Mouse (Mus musculus): ENCODE data around the gene Ghrh. TPM values are rescaled to one million over a fixed set of nuclear protein-coding genes. Genes with fewer than 3 reads are reported as not detected.

Ghrh gene
- polyA plus RNA-seq, 1 experiment: not detected

DNA sequence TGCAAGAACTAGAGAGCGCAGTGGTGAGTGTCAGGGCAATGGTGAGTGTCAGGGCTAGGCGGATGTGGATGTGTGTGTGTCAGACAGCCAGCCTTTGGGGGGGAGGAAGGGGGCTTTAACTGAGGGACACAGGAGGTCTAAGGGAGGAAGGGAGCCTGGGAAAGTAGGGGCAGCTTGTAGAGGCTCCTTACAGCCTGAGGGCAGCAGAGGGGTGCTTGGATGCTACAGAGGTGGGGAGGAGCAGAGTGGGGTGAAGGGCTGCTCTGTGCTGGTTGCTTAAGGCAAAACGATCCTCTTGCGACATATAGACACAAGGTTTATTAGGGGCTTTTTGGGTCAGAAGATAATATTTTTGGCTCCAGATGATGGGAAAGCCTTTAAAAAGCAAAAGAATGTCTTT lies 37.5 kb upstream of the Ghrh start:
- peaks cover 1% of the 10 kb centered on the region; the same call in 1 of the 2 replicates for H3K36me3 ChIP-seq (ENCODE audit: control insufficient read depth, insufficient read depth, low read length)
- H3K27ac ChIP-seq (ENCODE audit: insufficient read depth, low read length): no peak overlapping the region
- H3K4me1 ChIP-seq (ENCODE audit: control insufficient read depth, insufficient read depth, insufficient read length): no peaks in the 10 kb centered on the region
- no peaks in the 10 kb centered on the region for H3K27me3 ChIP-seq (ENCODE audit: control insufficient read depth, insufficient read depth, low read length)
- 94% methylated on average over 4 of the region's 4 CpGs for WGBS
- TF ChIP-seq CTCF (IDR thresholded peaks at IDR 0.05; ENCODE audit: extremely low read depth, insufficient read depth, insufficient read length, insufficient replicate concordance): no peak
- no peak for TF ChIP-seq POLR2A (IDR thresholded peaks at IDR 0.05; ENCODE audit: low read depth, low read length)
- no peak for DNase-seq (ENCODE audit: low read depth in 1 of 2, low spot score in 2 of 2)
- no peak overlapping the region for H3K4me3 ChIP-seq (ENCODE audit: extremely low read depth, insufficient read depth, insufficient read length)

GRCm38 (mm10) chr2:157376995-157377394 lies 29.7 kb upstream of the Ghrh start:
- H3K27ac ChIP-seq (ENCODE audit: insufficient read depth, low read length): no peak overlapping the region
- TF ChIP-seq POLR2A (IDR thresholded peaks at IDR 0.05; ENCODE audit: low read depth, low read length) (no peak), CTCF (IDR thresholded peaks at IDR 0.05; ENCODE audit: extremely low read depth, insufficient read depth, insufficient read length, insufficient replicate concordance) (no peak)
- H3K27me3 ChIP-seq (ENCODE audit: control insufficient read depth, insufficient read depth, low read length): no peaks in the 10 kb centered on the region
- peaks cover 10% of the 10 kb centered on the region for H3K36me3 ChIP-seq (ENCODE audit: control insufficient read depth, insufficient read depth, low read length)
- no peaks in the 10 kb centered on the region; the same call in 1 of the 2 replicates for H3K4me1 ChIP-seq (ENCODE audit: control insufficient read depth, insufficient read depth, insufficient read length)
- no peak for DNase-seq (ENCODE audit: low read depth in 1 of 2, low spot score in 2 of 2)
- no peak overlapping the region for H3K4me3 ChIP-seq (ENCODE audit: extremely low read depth, insufficient read depth, insufficient read length)
- 57% methylated on average over 3 of the region's 3 CpGs for WGBS

GRCm38 (mm10) chr2:157375794-157376757 lies 28.8 kb upstream of the Ghrh start:
- WGBS: 84% methylated on average over 14 of the region's 14 CpGs
- Histone ChIP-seq H3K27me3 (ENCODE audit: control insufficient read depth, insufficient read depth, low read length) (no peaks in the 10 kb centered on the region), H3K36me3 (ENCODE audit: control insufficient read depth, insufficient read depth, low read length) (peaks cover 10% of the 10 kb centered on the region), H3K4me1 (ENCODE audit: control insufficient read depth, insufficient read depth, insufficient read length) (no peaks in the 10 kb centered on the region; the same call in 1 of the 2 replicates), H3K27ac (ENCODE audit: insufficient read depth, low read length) (no peak overlapping the region; the same call in 1 of the 2 replicates), H3K4me3 (ENCODE audit: extremely low read depth, insufficient read depth, insufficient read length) (no peak overlapping the region)
- TF ChIP-seq POLR2A (IDR thresholded peaks at IDR 0.05; ENCODE audit: low read depth, low read length) (no peak), CTCF (IDR thresholded peaks at IDR 0.05; ENCODE audit: extremely low read depth, insufficient read depth, insufficient read length, insufficient replicate concordance) (no peak)
- no peak for DNase-seq (ENCODE audit: low read depth in 1 of 2, low spot score in 2 of 2)

DNA sequence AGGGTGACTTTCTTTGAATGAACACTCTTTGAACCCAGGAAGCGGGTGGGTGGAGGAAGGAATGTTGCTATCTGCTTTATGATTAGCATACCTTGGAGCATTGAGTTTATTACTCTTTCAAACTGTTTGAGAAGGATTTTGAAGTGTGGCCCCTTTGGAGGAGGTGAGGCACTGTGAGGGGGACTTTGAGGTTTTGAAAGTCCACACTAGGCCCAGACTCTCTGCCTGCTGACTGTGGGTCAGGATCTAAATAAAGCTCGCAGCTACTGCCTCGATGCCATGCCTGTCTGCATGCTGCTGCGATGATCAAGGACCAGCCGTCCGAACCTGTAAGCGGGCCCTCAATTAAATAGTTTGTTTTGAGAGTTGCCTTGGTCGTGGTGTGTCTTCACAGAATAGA lies 27.7 kb upstream of the Ghrh start:
- no peaks in the 10 kb centered on the region for H3K27me3 ChIP-seq (ENCODE audit: control insufficient read depth, insufficient read depth, low read length)
- no peak overlapping the region for H3K27ac ChIP-seq (ENCODE audit: insufficient read depth, low read length)
- peaks cover 10% of the 10 kb centered on the region for H3K36me3 ChIP-seq (ENCODE audit: control insufficient read depth, insufficient read depth, low read length)
- no peak overlapping the region for H3K4me3 ChIP-seq (ENCODE audit: extremely low read depth, insufficient read depth, insufficient read length)
- no peak for DNase-seq (ENCODE audit: low read depth in 1 of 2, low spot score in 2 of 2)
- no peaks in the 10 kb centered on the region; the same call in 1 of the 2 replicates for H3K4me1 ChIP-seq (ENCODE audit: control insufficient read depth, insufficient read depth, insufficient read length)
- TF ChIP-seq POLR2A (IDR thresholded peaks at IDR 0.05; ENCODE audit: low read depth, low read length) (no peak), CTCF (IDR thresholded peaks at IDR 0.05; ENCODE audit: extremely low read depth, insufficient read depth, insufficient read length, insufficient replicate concordance) (no peak)
- WGBS: 89% methylated on average over 8 of the region's 8 CpGs

DNA sequence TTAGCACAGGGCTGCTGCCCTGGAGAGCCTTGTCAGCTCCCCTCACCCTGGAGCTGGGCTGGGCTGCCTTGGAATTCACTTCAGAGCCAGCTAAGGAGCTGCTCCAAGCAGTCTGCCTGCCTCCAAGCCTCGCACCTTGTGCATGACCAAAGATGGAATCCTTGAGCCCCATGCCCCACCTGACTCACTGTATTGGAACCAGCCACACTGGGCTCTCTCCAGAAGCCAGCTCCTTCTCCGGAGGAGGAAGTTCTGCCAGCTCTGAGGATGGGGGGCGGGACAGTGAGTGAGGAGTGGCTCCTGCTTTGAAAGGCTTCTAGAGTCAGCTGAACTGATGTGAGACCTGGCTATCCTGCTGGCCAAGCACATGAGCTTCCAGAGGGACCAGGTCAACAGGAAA lies 26.4 kb upstream of the Ghrh start:
- 83% methylated on average over 3 of the region's 3 CpGs for WGBS

DNA sequence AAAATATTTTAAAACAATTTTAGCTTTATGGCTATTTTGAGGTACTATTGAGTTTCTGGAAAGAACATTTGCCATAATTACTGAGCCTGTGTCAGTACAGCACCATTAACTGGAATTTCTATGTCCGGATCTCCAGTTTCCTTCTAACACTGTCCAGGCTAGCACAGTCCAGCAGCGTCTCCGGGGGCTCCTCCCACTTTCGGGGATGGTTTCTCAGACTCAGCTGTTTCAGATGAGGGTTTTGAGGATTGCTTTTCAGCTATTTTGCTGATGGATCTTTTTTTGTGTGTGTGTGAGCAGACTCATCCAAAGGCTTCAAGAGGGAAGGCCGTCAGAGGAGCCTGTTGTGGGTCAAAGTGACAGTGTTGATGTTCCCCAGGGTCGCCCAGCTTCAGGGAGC lies 24.4 kb upstream of the Ghrh start:
- TF ChIP-seq CTCF (IDR thresholded peaks at IDR 0.05; ENCODE audit: extremely low read depth, insufficient read depth, insufficient read length, insufficient replicate concordance) (no peak), POLR2A (IDR thresholded peaks at IDR 0.05; ENCODE audit: low read depth, low read length) (no peak)
- 85% methylated on average over 6 of the region's 6 CpGs for WGBS
- Histone ChIP-seq H3K4me3 (ENCODE audit: extremely low read depth, insufficient read depth, insufficient read length) (no peak overlapping the region), H3K4me1 (ENCODE audit: control insufficient read depth, insufficient read depth, insufficient read length) (peaks cover 3% of the 10 kb centered on the region), H3K36me3 (ENCODE audit: control insufficient read depth, insufficient read depth, low read length) (peaks cover 6% of the 10 kb centered on the region), H3K27me3 (ENCODE audit: control insufficient read depth, insufficient read depth, low read length) (no peaks in the 10 kb centered on the region), H3K27ac (ENCODE audit: insufficient read depth, low read length) (no peak overlapping the region)
- DNase-seq (ENCODE audit: low read depth in 1 of 2, low spot score in 2 of 2): no peak

More for the DNA sequence above, 26.4 kb upstream of the Ghrh start:
- Histone ChIP-seq H3K4me3 (ENCODE audit: extremely low read depth, insufficient read depth, insufficient read length) (no peak overlapping the region), H3K36me3 (ENCODE audit: control insufficient read depth, insufficient read depth, low read length) (peaks cover 6% of the 10 kb centered on the region), H3K27me3 (ENCODE audit: control insufficient read depth, insufficient read depth, low read length) (no peaks in the 10 kb centered on the region), H3K4me1 (ENCODE audit: control insufficient read depth, insufficient read depth, insufficient read length) (no peaks in the 10 kb centered on the region; the same call in 1 of the 2 replicates), H3K27ac (ENCODE audit: insufficient read depth, low read length) (no peak overlapping the region; the same call in 1 of the 2 replicates)
- TF ChIP-seq POLR2A (IDR thresholded peaks at IDR 0.05; ENCODE audit: low read depth, low read length): no peak
- no peak for TF ChIP-seq CTCF (IDR thresholded peaks at IDR 0.05; ENCODE audit: extremely low read depth, insufficient read depth, insufficient read length, insufficient replicate concordance)
- DNase-seq (ENCODE audit: low read depth in 1 of 2, low spot score in 2 of 2): no peak

All from spleen, adult 2 months (tissue).